Mouse (Mus musculus) midbrain, embryonic 15.5 days (tissue): ENCODE results near the gene Gm29427. TPM values are rescaled to one million over a fixed set of nuclear protein-coding genes. Genes with fewer than 3 reads are reported as not detected.

ENCODE experiments used
- ATAC-seq: fragments of 200-750 bp; cut with Nextera tagmentation; replicated peaks from 2 replicates; pipeline ENCODE4 v1.8.0; 2017; ENCODE audit warnings: moderate TSS enrichment
- H3K27ac ChIP-seq: fragments of 300-500 bp; sonication (generic); 2 replicates; pipeline ENCODE4 v1.5.1; 2015; ENCODE audit warnings: mild to moderate bottlenecking, inconsistent platforms
- H3K27me3 ChIP-seq: fragments of 300-500 bp; sonication (generic); replicated peaks from 2 replicates; pipeline ENCODE4 v1.6.1; 2015; ENCODE audit warnings: inconsistent platforms
- H3K36me3 ChIP-seq: fragments of 300-500 bp; sonication (generic); replicated peaks from 2 replicates; pipeline ENCODE4 v1.6.1; 2015; ENCODE audit warnings: inconsistent platforms
- H3K4me1 ChIP-seq: fragments of 300-500 bp; sonication (generic); 2 replicates; pipeline ENCODE4 v1.6.1; 2015; ENCODE audit warnings: inconsistent platforms
- H3K4me2 ChIP-seq: fragments of 300-500 bp; sonication (generic); 2 replicates; pipeline ENCODE4 v1.6.1; 2015; ENCODE audit warnings: inconsistent platforms, mild to moderate bottlenecking, moderate library complexity
- H3K4me3 ChIP-seq: fragments of 300-500 bp; sonication (generic); 2 replicates; pipeline ENCODE4 v1.5.1; 2015; ENCODE audit warnings: mild to moderate bottlenecking, inconsistent platforms
- H3K9ac ChIP-seq: fragments of 300-500 bp; sonication (generic); 2 replicates; pipeline ENCODE4 v1.6.1; 2015; ENCODE audit warnings: mild to moderate bottlenecking, inconsistent platforms
- H3K9me3 ChIP-seq: fragments of 300-500 bp; sonication (generic); 2 replicates; pipeline ENCODE4 v1.6.1; 2016; ENCODE audit warnings: inconsistent platforms
- WGBS: fragments of 180-500 bp; shearing (Covaris S2); methylation state at CpG from one replicate; pipeline ENCODE4 v1.1.7; 2015; ENCODE audit warnings: mixed read lengths; 5-methylcytosine and 5-hydroxymethylcytosine counted together
- polyA plus RNA-seq: library from polyadenylated mRNA; unstranded; fragments of >200 nt; fragmentation: Nextera tagmentation; extraction: Ambion mirVana; gene quantifications from 2 replicates; pipeline ENCODE4 v1.2.1, GENCODE M21; 2015

Gene Gm29427
- polyA plus RNA-seq, 1 experiment from 2014 or later = not detected

DNA sequence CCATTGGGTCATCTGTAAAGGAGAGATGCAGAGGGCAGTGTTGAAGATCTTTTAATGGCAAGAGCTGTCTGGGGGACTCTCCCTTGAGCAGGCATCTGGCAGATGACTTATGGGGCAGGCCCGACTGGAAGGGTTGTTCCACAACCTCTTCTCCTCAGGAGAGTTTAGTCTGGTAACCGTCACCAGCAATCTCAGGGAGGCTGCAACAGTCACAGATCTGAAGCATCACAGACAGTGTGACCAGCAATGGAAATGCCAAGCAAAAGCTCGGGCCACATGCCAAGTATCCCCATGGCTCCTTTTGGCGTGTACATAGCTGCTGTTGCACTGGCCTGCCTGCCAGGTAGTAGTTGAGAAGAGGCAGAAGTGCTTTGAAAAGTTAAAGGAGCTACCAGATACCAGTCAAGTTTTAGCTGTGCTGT is 24.6 kb upstream of the Gm29427 start:
- Histone ChIP-seq H3K9me3 (no peaks in the 10 kb centered on the region), H3K36me3 (no peaks in the 10 kb centered on the region), H3K4me3 (no peak overlapping the region), H3K4me1 (no peaks in the 10 kb centered on the region), H3K27ac (no peak overlapping the region), H3K4me2 (no peak overlapping the region), H3K27me3 (no peaks in the 10 kb centered on the region), H3K9ac (no peak overlapping the region)
- no peak for ATAC-seq
- 69% methylated on average over 4 of the region's 4 CpGs for WGBS

DNA sequence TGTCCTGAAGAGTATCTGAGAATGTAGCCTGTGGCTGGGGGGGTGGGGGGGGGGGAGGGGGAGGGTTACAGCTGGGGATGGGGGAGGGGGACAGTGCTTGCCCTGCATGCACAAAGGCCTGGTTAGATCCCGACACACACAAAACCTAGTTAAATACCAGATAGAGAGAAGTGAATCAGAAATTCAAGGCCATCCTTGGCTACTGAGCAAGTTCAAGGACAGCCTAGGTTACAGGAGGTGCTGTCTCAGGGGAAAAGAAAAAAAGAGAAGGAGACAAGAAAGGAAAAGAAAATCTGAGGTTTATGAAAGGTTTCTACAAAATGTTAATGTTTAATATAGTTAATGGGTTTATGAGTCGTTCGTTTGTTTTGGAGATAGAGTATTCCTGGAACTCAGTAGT is 24.0 kb upstream of the Gm29427 start:
- H3K4me3 ChIP-seq = no peak overlapping the region
- WGBS = 76% methylated on average over 3 of the region's 3 CpGs
- H3K4me2 ChIP-seq = no peak overlapping the region
- H3K9ac ChIP-seq = no peak overlapping the region
- H3K36me3 ChIP-seq = no peaks in the 10 kb centered on the region
- no peak for ATAC-seq
- H3K27ac ChIP-seq = no peak overlapping the region
- no peaks in the 10 kb centered on the region for H3K4me1 ChIP-seq
- H3K9me3 ChIP-seq = no peaks in the 10 kb centered on the region
- no peaks in the 10 kb centered on the region for H3K27me3 ChIP-seq

DNA sequence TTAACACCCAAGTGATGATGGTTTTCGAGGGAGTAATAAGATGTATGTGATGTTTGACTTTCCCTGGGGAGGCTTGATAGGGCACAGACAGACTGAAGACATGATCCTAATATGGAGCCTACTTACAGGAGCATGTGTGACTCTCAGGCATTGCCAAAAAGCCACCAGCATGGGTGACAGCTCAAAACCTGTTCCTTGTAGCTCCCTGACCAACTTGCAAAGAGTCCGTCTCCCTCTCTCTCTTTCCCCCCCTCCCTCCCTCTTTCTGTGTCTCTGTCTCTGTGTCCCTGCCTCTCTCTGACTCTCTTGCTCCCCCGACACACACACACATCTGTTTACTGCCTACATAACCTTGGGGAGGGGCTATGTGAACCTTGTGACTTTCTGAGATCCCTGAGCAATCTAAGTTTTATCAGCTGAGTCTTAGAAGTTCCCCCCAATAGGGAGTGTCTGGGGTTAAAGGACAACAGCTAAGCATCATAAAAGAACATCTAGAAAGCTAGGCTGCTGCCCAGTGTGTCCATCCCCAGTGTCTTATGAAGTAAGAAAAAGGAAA is 23.0 kb upstream of the Gm29427 start:
- H3K9me3 ChIP-seq = no peaks in the 10 kb centered on the region
- no peak overlapping the region for H3K4me3 ChIP-seq
- no peak for ATAC-seq
- no peaks in the 10 kb centered on the region for H3K36me3 ChIP-seq
- no peaks in the 10 kb centered on the region for H3K4me1 ChIP-seq
- no peak overlapping the region for H3K4me2 ChIP-seq
- 86% methylated on average over 3 of the region's 3 CpGs for WGBS
- H3K9ac ChIP-seq = no peak overlapping the region
- H3K27me3 ChIP-seq = no peaks in the 10 kb centered on the region
- H3K27ac ChIP-seq = no peak overlapping the region

DNA sequence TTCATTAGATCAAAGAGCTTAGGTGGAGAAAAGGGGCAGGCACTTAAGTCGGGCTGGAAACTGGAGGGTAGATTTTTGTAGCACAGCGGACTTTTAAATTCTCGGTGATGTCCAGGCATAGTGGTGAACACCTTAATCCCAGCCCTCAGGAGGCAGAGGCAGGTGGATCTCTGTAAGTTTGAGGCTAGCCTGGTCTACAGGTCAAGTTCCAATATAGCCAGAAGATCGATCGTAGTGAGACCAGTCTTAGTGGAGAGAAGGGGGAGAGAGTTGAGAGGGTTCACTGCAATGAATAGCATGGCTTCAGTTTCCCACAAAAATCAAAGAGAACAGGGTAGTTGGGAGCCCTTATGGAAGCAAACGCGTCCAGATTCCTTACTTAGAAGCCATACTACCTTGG is 22.3 kb upstream of the Gm29427 start:
- Histone ChIP-seq H3K27me3 (no peaks in the 10 kb centered on the region), H3K4me1 (no peaks in the 10 kb centered on the region), H3K27ac (no peak overlapping the region), H3K4me3 (no peak overlapping the region), H3K4me2 (no peak overlapping the region), H3K36me3 (no peaks in the 10 kb centered on the region), H3K9me3 (no peaks in the 10 kb centered on the region), H3K9ac (no peak overlapping the region)
- WGBS = 88% methylated on average over 7 of the region's 7 CpGs
- ATAC-seq = no peak

DNA sequence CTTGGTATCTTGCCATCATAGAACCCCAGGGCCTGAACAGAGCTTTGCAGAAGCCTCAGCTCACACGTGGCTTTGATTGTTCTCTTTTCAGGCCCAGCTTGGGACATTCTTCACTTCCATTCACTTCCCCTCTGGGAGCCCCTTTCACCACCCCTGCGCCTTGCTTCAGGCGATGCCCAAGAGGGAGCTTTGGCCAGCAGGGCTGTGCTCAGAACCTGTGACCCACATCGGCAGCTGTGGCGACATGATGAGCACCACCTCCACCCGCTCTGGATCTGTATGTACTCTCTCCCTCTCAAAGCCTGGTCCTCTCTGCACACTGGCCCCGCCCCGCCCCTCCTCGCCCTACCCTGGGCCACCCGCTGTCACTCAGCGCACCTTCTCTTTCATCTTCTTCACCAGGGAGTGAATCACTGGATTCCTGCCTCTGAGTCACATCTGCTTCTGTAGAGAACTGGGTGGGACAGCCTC is 21.8 kb upstream of the Gm29427 start:
- Histone ChIP-seq H3K9ac (no peak overlapping the region), H3K9me3 (no peaks in the 10 kb centered on the region), H3K27me3 (no peaks in the 10 kb centered on the region), H3K27ac (no peak overlapping the region), H3K4me2 (no peak overlapping the region), H3K4me3 (no peak overlapping the region), H3K36me3 (no peaks in the 10 kb centered on the region), H3K4me1 (no peaks in the 10 kb centered on the region)
- WGBS = 33% methylated on average over 11 of the region's 11 CpGs
- no peak for ATAC-seq

DNA sequence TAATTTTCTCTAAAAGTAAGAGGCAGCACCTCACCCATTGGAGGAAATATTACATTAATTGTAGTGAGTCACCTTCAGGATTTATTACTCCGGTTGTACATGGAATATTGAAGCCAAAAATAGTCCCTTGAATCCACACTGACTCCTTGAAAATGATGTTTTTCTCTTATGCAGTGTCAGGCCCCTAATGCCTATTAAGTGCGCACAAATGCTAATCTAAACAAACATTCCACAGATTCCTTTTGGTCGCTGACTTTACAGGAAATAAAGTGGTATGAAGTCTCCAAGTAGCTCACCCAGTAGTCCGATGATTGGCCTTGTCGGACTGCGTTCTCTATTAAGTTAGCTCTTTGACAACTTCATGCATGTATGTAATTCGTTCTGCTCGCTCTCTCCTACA is 19.3 kb upstream of the Gm29427 start:
- H3K4me3 ChIP-seq = no peak overlapping the region
- no peaks in the 10 kb centered on the region for H3K27me3 ChIP-seq
- H3K9me3 ChIP-seq = no peaks in the 10 kb centered on the region
- no peak overlapping the region for H3K27ac ChIP-seq
- H3K36me3 ChIP-seq = no peaks in the 10 kb centered on the region
- H3K4me1 ChIP-seq = no peaks in the 10 kb centered on the region
- ATAC-seq = no peak
- no peak overlapping the region for H3K9ac ChIP-seq
- 76% methylated on average over 8 of the region's 8 CpGs for WGBS
- H3K4me2 ChIP-seq = no peak overlapping the region

DNA sequence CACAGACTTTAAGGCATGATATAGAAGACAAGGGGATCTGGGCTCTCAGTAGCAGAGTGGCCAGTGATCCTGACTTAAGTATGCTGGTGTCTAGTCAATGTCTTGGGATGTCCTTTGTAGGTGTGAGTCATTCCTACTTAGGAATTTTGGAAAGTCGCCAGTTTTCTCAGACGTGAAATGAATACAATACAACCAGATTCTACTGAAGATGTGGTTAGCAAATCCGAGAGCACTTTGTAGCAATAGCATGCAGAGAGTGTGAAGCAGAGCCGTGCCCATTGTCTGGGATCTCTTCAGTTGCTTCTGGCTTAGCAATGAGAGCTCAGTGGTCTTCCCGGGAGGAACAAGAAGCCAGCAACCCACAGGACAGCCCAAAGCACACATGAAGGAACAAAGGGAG is 18.9 kb upstream of the Gm29427 start:
- ATAC-seq = no peak
- Histone ChIP-seq H3K27ac (no peak overlapping the region), H3K4me3 (no peak overlapping the region), H3K27me3 (no peaks in the 10 kb centered on the region), H3K9me3 (no peaks in the 10 kb centered on the region), H3K4me2 (no peak overlapping the region), H3K4me1 (no peaks in the 10 kb centered on the region), H3K9ac (no peak overlapping the region), H3K36me3 (no peaks in the 10 kb centered on the region)
- WGBS = 48% methylated on average over 5 of the region's 5 CpGs

DNA sequence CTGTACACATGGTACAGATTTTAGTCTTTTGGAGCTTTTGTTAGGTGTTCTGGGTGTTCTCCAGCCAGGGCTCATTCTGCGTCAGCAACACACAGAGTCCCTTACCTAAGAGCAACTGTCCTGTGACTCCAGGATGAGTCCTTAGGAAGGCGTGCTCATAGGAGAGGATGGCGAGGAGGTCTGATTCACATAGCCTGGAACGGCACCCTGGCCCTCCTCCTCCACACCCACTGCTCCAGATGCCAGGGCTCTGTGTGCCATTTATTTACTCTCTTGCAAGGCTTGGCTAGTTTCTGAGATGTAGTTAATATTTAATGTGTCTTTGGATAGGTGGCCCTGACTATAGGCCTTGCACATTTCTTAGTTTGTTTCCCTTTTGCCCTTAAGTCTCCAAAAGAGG is 18.1 kb upstream of the Gm29427 start:
- H3K4me2 ChIP-seq = no peak overlapping the region
- 89% methylated on average over 4 of the region's 4 CpGs for WGBS
- no peaks in the 10 kb centered on the region for H3K36me3 ChIP-seq

DNA sequence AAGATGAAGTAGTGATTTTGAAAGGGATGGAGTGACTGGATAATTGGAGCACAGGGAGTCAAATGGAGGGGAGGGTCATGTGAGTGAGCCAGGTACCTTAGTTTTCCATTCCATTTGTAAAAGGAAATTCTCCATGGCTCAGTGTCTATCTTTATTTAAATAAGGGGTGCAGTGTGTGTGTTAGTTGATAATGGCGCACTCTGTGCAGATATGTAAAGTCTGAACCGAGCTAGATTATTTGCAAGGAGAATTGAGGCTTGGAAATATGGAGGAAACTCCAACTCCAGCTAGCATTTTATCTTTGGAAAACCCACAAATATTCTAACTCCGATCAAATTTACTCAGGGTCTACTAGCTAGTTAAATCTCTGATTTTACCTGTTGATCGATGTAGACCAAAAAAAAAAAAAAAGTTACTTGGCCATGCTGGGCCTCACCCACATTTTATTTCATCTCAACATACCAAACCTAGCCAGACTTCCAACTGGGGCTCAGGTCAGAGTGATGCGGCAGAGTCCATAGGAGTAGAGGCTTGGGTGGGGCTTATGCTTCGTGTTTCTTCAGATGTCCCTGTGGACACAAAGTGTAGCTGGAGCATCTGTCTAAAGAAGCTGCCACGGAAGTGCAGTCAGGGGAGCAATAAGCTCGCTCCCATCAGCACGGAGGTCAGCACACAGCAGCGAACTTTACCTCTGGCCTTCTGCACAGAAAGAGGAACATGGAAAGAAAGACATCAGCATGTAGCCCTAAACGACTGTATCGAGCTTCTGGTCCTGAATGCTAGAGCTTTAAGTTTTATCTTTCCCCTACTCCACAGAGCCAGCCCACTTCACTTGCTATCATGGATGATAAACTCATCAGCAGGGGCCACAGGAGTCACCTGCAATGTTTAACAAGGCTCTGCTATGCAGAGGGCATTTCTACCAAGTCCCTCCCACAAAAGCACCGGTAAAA is 17.4 kb upstream of the Gm29427 start:
- Histone ChIP-seq H3K9ac (no peak overlapping the region), H3K4me3 (no peak overlapping the region), H3K4me2 (no peak overlapping the region), H3K4me1 (no peaks in the 10 kb centered on the region), H3K27me3 (no peaks in the 10 kb centered on the region), H3K36me3 (no peaks in the 10 kb centered on the region), H3K27ac (no peak overlapping the region), H3K9me3 (no peaks in the 10 kb centered on the region)
- no peak for ATAC-seq
- 93% methylated on average over 13 of the region's 13 CpGs for WGBS

More for the DNA sequence above, 18.1 kb upstream of the Gm29427 start:
- Histone ChIP-seq H3K4me3 (no peak overlapping the region), H3K27me3 (no peaks in the 10 kb centered on the region), H3K9ac (no peak overlapping the region), H3K27ac (no peak overlapping the region), H3K9me3 (no peaks in the 10 kb centered on the region), H3K4me1 (no peaks in the 10 kb centered on the region)
- no peak for ATAC-seq

DNA sequence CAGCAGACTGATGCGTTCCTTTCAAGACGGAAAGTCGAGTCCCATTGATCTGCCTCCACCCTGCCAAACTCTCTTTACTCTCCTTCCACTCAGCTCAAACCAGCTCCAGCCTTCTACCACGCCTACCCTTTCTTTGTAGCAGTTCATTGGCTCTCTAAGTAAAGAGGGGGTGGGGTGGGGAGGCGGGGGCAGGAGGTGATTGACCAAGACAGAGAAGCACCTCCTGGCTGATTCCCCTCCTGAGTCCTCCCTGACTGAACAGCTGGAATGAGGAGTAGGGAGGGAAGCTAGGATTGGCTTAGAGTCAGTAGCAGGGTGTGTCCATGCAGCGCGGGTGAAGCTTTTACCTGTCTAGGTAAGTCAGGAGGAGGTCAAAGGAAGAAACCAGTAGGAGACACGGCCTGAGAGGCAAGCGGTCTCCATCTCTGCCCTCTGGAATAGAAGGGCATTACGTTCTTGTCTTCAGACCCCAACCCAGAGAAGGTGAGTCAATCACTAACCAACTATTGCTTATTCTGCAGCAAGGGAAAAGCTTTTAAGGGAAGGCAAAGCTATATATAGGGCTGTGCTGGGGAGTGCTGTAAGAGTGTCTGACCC is 16.2 kb upstream of the Gm29427 start, which contains the start of gene AA986860:
TSS of gene AA986860 (plus strand) at position 236 of the 597 bp plus-strand sequence.
- H3K27me3 ChIP-seq = no peaks in the 10 kb centered on the region
- H3K27ac ChIP-seq = no peak within 1 kb of the TSS
- ATAC-seq = no peak
- H3K4me3 ChIP-seq = no peak within 1 kb of the TSS
- H3K9me3 ChIP-seq = no peaks in the 10 kb centered on the region
- WGBS = 8% methylated on average over 10 of the region's 10 CpGs
- H3K36me3 ChIP-seq = no peaks in the 10 kb centered on the region
- H3K9ac ChIP-seq = no peak within 1 kb of the TSS
- no peaks in the 10 kb centered on the region for H3K4me1 ChIP-seq
- peak within 1 kb of the TSS; percentile 5; the same call in 1 of the 2 replicates for H3K4me2 ChIP-seq

DNA sequence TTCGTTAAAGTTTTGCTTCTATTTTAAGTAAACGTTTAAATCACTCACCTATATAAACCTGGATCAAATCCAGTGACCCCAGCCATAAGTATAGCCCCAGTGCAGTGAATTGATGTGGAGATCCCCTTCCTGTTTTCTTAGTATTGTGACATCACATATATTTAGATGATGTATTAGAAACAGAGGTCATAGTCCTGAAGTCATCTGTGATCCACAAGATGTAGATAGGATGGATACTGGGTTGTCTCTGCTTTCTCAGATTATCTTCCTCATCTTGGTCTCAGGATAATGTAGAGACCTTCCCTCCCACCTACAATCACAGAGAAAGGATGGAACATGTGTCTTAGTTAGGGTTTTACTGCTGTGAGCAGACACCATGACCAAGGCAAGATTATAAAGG is 13.6 kb upstream of the Gm29427 start, which contains the start of gene Pfkfb2:
TSS of gene Pfkfb2 (minus strand) at position 101 of the 400 bp plus-strand sequence.
- Histone ChIP-seq H3K27me3 (no peaks in the 10 kb centered on the region), H3K4me3 (no peak within 1 kb of the TSS), H3K9ac (no peak within 1 kb of the TSS), H3K36me3 (no peaks in the 10 kb centered on the region), H3K4me2 (no peak within 1 kb of the TSS), H3K27ac (no peak within 1 kb of the TSS), H3K4me1 (no peaks in the 10 kb centered on the region), H3K9me3 (no peaks in the 10 kb centered on the region)
- 84% methylated on average over 2 of the region's 2 CpGs for WGBS
- no peak for ATAC-seq

DNA sequence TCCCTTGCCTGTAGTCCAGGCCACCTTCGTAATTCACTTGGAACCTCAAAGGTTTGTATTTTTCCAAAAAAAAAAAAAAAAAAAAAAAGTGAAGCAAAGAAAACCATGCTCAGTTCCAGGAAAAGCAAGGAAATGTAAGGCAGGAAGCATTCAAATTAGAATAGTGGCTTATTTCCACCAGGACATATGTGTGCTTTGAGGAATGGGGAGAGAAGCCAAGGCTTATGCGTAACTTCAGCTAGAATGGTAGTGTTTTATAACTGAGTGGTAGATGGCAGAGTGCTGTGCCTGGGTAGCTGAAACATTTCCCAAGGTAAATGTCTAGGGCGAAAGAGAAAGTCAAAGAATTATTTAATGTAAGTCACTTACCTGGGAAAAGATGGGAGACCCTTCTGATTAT is 13.1 kb upstream of the Gm29427 start:
- H3K9ac ChIP-seq = no peak overlapping the region
- H3K4me3 ChIP-seq = no peak overlapping the region
- no peak for ATAC-seq
- H3K27me3 ChIP-seq = no peaks in the 10 kb centered on the region
- no peaks in the 10 kb centered on the region for H3K4me1 ChIP-seq
- H3K9me3 ChIP-seq = no peaks in the 10 kb centered on the region
- 93% methylated on average over 3 of the region's 3 CpGs for WGBS
- H3K4me2 ChIP-seq = no peak overlapping the region
- no peaks in the 10 kb centered on the region for H3K36me3 ChIP-seq
- H3K27ac ChIP-seq = no peak overlapping the region
